In the genomic region with DNA sequence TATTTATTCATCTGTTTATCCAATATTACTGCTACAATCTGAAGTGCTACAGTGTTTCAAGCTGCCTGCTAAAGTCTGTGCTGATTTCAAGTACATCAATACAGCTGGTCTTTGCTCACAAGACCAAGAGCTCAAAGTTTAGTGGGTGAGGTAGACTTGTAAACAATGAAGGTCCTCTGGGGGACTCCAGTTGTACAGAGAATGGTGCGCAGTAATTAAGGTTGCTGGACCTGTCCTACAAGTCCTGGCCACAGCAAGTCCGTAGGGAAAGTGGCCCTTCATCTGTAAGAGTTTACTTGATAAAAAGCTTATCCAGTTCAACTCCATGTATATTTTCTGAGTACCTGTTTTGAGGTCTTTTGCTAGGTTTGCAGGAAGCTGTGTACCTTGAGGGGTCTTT, we compare ENCODE assay signal across 15 mouse cellular contexts. TPM values are rescaled to one million over a fixed set of nuclear protein-coding genes. Genes with fewer than 3 reads are reported as not detected.
DNase-seq lines count a peak whose midpoint lies in the region; ATAC-seq and TF ChIP-seq lines count a peak whose summit lies in the region.
"Had no signal": no experiment of that assay in that cellular context is flagged by ENCODE, and none has a peak within 500 bp of the region (broad histone marks: within the 10 kb centered on the region; RNA-seq: fewer than 3 reads in every experiment).

No protein-coding gene starts in this region.

- H3K27me3 ChIP-seq in neural tube, embryonic 11.5 days (ENCODE audit: control insufficient read depth, insufficient read depth, low read length) = no peaks in the 10 kb centered on the region
- peaks cover 6% of the 10 kb centered on the region; the same call in 1 of the 2 replicates for H3K27me3 ChIP-seq in hindbrain, embryonic 12.5 days
- no peaks in the 10 kb centered on the region for H3K27me3 ChIP-seq in stomach, embryonic 15.5 days (replicated peaks)
- H3K27me3 ChIP-seq in heart, adult 2 months (ENCODE audit: control insufficient read depth, insufficient read depth, low read length) = peaks cover 10% of the 10 kb centered on the region

- TF ChIP-seq POLR2A in heart, adult 2 months (IDR thresholded peaks at IDR 0.05; ENCODE audit: insufficient read depth, low read depth, low read length) = no peak

- no peaks in the 10 kb centered on the region for H3K36me3 ChIP-seq in neural tube, embryonic 11.5 days (ENCODE audit: control insufficient read depth, insufficient read depth, low read length)
- H3K36me3 ChIP-seq in hindbrain, embryonic 12.5 days = no peaks in the 10 kb centered on the region
- H3K36me3 ChIP-seq in stomach, embryonic 15.5 days = no peaks in the 10 kb centered on the region
- no peaks in the 10 kb centered on the region for H3K36me3 ChIP-seq in heart, adult 2 months (ENCODE audit: control insufficient read depth, insufficient read depth, low read length)
- H3K36me3 ChIP-seq: G1E; heart, embryonic 13.5 days had no signal

- intact Hi-C loops in heart, adult 2 months (cut with DNase I) = no loop called here

- peaks cover 8% of the 10 kb centered on the region for H3K4me1 ChIP-seq in neural tube, embryonic 11.5 days (ENCODE audit: control insufficient read depth, insufficient read depth, low read length)
- peaks cover 18% of the 10 kb centered on the region for H3K4me1 ChIP-seq in hindbrain, embryonic 12.5 days
- peaks cover 4% of the 10 kb centered on the region; the same call in 1 of the 2 replicates for H3K4me1 ChIP-seq in stomach, embryonic 15.5 days
- no peaks in the 10 kb centered on the region for H3K4me1 ChIP-seq in heart, adult 2 months (ENCODE audit: control insufficient read depth, insufficient read depth, low read length)

- TF ChIP-seq CTCF in heart, adult 2 months (IDR thresholded peaks at IDR 0.05) = no peak

- H3K9ac ChIP-seq in neural tube, embryonic 11.5 days (ENCODE audit: low read length) = no peak overlapping the region
- no peak overlapping the region for H3K9ac ChIP-seq in hindbrain, embryonic 12.5 days
- H3K9ac ChIP-seq in stomach, embryonic 15.5 days = no peak overlapping the region
- H3K9ac ChIP-seq in heart, adult 2 months (ENCODE audit: low read depth, low read length) = no peak overlapping the region
- H3K9ac ChIP-seq: heart, embryonic 13.5 days had no signal

- DNase-seq in neural tube, embryonic 11.5 days (ENCODE audit: low spot score) = no peak
- no peak for DNase-seq in neural tube, embryonic 10.5 days (ENCODE audit: extremely low spot score, low spot score)
- DNase-seq in lung, postnatal 10 days = peak; percentile 18
- DNase-seq in thymus, postnatal 0 days (ENCODE audit: low spot score) = no peak
- no peak for DNase-seq in heart, adult 2 months
- no peak for DNase-seq in gastrocnemius, adult 8-10 months (ENCODE audit: low spot score in 2 of 2)
- DNase-seq: adrenal gland, adult 2 months; cerebellum, adult 2 months; kidney, postnatal 25 days; left cerebral cortex, postnatal 4 days; thymus, postnatal 36 days had no signal

- peak overlapping the region; percentile 91 for H3K4me2 ChIP-seq in neural tube, embryonic 11.5 days (ENCODE audit: low read depth)
- H3K4me2 ChIP-seq in hindbrain, embryonic 12.5 days (replicated peaks) = peak overlapping the region; percentile 68
- H3K4me2 ChIP-seq in stomach, embryonic 15.5 days = peak overlapping the region; percentile 42; the same call in 1 of the 2 replicates

- H3K9me3 ChIP-seq in neural tube, embryonic 11.5 days (ENCODE audit: control insufficient read depth, low read length) = no peaks in the 10 kb centered on the region
- H3K9me3 ChIP-seq in hindbrain, embryonic 12.5 days (replicated peaks) = no peaks in the 10 kb centered on the region
- H3K9me3 ChIP-seq in stomach, embryonic 15.5 days = no peaks in the 10 kb centered on the region
- H3K9me3 ChIP-seq: heart, embryonic 13.5 days had no signal

- TF ChIP-seq EP300 in heart, adult 2 months (IDR thresholded peaks at IDR 0.05; ENCODE audit: insufficient read depth, low read depth, low read length) = no peak

- H3K27ac ChIP-seq in neural tube, embryonic 11.5 days (ENCODE audit: low read depth, low read length) = no peak overlapping the region
- no peak overlapping the region for H3K27ac ChIP-seq in hindbrain, embryonic 12.5 days
- peak overlapping the region; percentile 68 for H3K27ac ChIP-seq in stomach, embryonic 15.5 days
- no peak overlapping the region for H3K27ac ChIP-seq in heart, adult 2 months
- H3K27ac ChIP-seq: heart, embryonic 13.5 days had no signal

- 41% methylated on average over 2 of the region's 2 CpGs for WGBS in neural tube, embryonic 11.5 days
- WGBS in hindbrain, embryonic 12.5 days = 44% methylated on average over 2 of the region's 2 CpGs
- WGBS in stomach, embryonic 15.5 days = 52% methylated on average over 2 of the region's 2 CpGs
- 80% methylated on average over 2 of the region's 2 CpGs for WGBS in heart, adult 2 months

- ATAC-seq in neural tube, embryonic 11.5 days (ENCODE audit: insufficient read depth, low FRiP score, low TSS enrichment) = no peak
- ATAC-seq in hindbrain, embryonic 12.5 days (ENCODE audit: low FRiP score) = no peak
- ATAC-seq in stomach, embryonic 15.5 days (ENCODE audit: insufficient read depth, low FRiP score, low read depth) = peak; percentile 77

- H3K79me2 ChIP-seq in heart, adult 2 months (replicated peaks; ENCODE audit: control insufficient read depth, insufficient read depth, low read length) = no peaks in the 10 kb centered on the region

- H3K4me3 ChIP-seq in neural tube, embryonic 11.5 days (ENCODE audit: low read depth, low read length) = no peak overlapping the region
- peak overlapping the region; percentile 17; the same call in 1 of the 2 replicates for H3K4me3 ChIP-seq in hindbrain, embryonic 12.5 days
- H3K4me3 ChIP-seq in stomach, embryonic 15.5 days (replicated peaks) = 0 out of 2 replicates have a peak overlapping the region, but pooled peaks have one; percentile 19
- H3K4me3 ChIP-seq in heart, adult 2 months = no peak overlapping the region
- H3K4me3 ChIP-seq: heart, embryonic 13.5 days had no signal

RNA-seq across cellular contexts. Expression of a gene that starts 1.9 kb away (rescaled TPM):
- 89.8 and 96.1 TPM in 2 replicates for polyA plus RNA-seq in neural tube, embryonic 11.5 days (2014; fragmentation: Nextera tagmentation; extraction: Ambion mirVana)
- 110 and 111 TPM in 2 replicates for polyA plus RNA-seq in hindbrain, embryonic 12.5 days (2016; fragmentation: Nextera tagmentation; extraction: Ambion mirVana)
- polyA plus RNA-seq in stomach, embryonic 15.5 days (2015; fragmentation: Nextera tagmentation; extraction: Ambion mirVana) = 27.2 and 30.3 TPM in 2 replicates
- 17.2 and 23.6 TPM in 2 replicates for polyA plus RNA-seq in thymus, postnatal 0 days (2015; fragmentation: Nextera tagmentation; extraction: Ambion mirVana)
- 1 to 10 TPM; 1.2 to 1.6 TPM for total RNA-seq in heart, adult 2 months (2021)
- polyA plus RNA-seq in heart, adult 2 months (2012; rRNA removed) = 1.1 and 1.8 TPM in 2 replicates
- total RNA-seq in gastrocnemius, adult 8-10 months (2022) = 10 to 100 TPM; 24.1 to 35.7 (median 29.4) TPM

RNA-seq across cellular contexts. Expression of a gene that starts 52.2 kb away (rescaled TPM):
- polyA plus RNA-seq in neural tube, embryonic 11.5 days (2014; fragmentation: Nextera tagmentation; extraction: Ambion mirVana) = 5.7 and 6.2 TPM in 2 replicates
- 6.2 TPM in 2 replicates for polyA plus RNA-seq in hindbrain, embryonic 12.5 days (2016; fragmentation: Nextera tagmentation; extraction: Ambion mirVana)
- 19.0 and 21.2 TPM in 2 replicates for polyA plus RNA-seq in stomach, embryonic 15.5 days (2015; fragmentation: Nextera tagmentation; extraction: Ambion mirVana)
- 368 and 376 TPM in 2 replicates for polyA plus RNA-seq in thymus, postnatal 0 days (2015; fragmentation: Nextera tagmentation; extraction: Ambion mirVana)
- 1 to 10 TPM in 1 of 2 experiments, under 1 TPM in 1; 0.91 to 1.6 TPM for total RNA-seq in heart, adult 2 months (2021)
- 2.6 and 3.0 TPM in 2 replicates for polyA plus RNA-seq in heart, adult 2 months (2012; rRNA removed)
- total RNA-seq in gastrocnemius, adult 8-10 months (2022) = 1 to 10 TPM in 1 of 4 experiments, under 1 TPM in 3; 0.58 to 1.1 (median 0.70) TPM

Comparison
In these comparisons a context has a peak if more than half of its experiments do, and no peak if none do; other contexts are left out.
1. H3K4me3 ChIP-seq: peak in hindbrain, embryonic 12.5 days (single experiment) and stomach, embryonic 15.5 days (single experiment); none in neural tube, embryonic 11.5 days (single experiment) and heart, adult 2 months (single experiment).
2. RNA of a gene that starts 52.2 kb away (polyA plus RNA-seq): 368 to 376 TPM in thymus, postnatal 0 days; 19.0 to 21.2 TPM in stomach, embryonic 15.5 days, 6.2 TPM in hindbrain, embryonic 12.5 days, 5.7 to 6.2 TPM in neural tube, embryonic 11.5 days and 2.6 to 3.0 TPM in heart, adult 2 months; every median in the first group is over 10 times any median in the second.
3. Peak in every context shown above with its lines, with median percentiles within 50 percentile points of each other: H3K4me2 ChIP-seq.